Mouse (Mus musculus) 3134 (cell line): ENCODE measurements around the gene Bicd2.
A peak's percentile ranks its signal among the peaks of the same experiment; 100 is the strongest.

ENCODE experiments used
- DNase-seq: peaks from one replicate; pipeline ENCODE4 v3.0.0-alpha.2; 2011; ENCODE audit warnings: low spot score; ENCODE audit not compliant: insufficient read length; ENCODE audit errors: extremely low read depth

The Bicd2 gene

DNA sequence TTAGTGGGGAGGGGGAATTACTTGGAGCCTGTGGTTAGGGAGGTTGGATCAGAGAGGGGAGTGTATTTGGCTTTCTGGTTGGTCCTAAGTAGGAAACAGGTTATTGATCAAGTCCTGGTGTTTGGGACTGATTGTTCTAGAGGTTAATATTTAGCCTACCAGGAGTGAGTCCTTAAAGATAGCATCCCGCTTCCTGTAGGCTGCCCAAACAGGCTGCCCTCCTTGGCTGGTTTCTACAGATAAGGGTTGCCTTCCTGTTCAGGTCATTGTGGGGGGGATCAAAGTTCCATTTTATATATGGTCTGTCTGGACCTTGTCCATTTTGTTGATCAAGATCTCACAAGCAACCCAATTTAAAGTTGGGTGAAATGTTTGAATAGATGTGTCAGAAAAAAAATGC, 52.2 kb downstream of the Bicd2 start:
- no peak for DNase-seq

DNA sequence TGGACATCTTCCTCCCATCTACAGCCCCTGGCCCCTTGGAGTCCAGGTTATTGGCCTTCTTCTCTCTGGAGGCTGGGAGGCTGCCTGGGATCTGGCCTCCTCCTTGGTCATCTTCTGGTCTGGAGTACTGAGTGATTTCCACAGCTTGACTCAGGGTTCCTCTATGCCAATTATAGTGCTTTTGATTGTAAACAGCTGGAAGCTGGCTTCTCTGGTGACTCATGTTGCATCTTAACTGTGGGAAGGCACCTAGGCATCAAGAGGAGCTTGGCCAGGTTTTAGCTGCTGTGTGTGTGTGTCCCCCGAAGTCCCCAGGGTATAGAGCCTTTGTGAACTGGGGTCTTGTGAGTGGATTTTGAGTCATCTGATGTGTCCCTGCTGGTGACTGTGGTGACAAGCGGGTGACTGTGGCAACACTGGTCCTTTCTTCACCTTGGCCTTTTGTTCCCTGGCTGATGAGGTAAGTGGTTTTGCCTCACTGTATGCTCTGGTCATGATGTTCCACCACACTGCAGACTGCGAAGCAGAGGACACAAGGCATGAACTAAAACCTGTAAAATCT, 53.6 kb downstream of the Bicd2 start:
- no peak for DNase-seq

DNA sequence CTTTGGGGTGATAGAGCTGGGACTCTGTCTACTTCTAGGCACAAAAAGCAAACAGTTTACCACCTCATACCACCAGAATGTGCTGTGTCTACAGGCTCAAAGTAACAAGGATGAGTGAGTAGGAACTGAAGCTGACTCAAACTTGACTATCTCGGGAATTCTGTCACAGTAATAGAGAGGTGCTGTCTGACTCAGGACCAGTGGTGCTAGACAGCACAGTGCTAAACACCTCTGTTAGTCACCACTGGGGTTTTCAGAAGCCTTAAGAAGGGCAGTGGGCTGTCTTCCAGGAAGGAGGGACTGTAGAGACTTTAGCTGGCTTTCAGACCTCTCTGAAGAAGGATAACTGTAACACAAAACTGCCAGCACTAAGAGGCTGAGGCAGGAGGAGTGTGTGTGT, 55.4 kb downstream of the Bicd2 start:
- DNase-seq: no peak

DNA sequence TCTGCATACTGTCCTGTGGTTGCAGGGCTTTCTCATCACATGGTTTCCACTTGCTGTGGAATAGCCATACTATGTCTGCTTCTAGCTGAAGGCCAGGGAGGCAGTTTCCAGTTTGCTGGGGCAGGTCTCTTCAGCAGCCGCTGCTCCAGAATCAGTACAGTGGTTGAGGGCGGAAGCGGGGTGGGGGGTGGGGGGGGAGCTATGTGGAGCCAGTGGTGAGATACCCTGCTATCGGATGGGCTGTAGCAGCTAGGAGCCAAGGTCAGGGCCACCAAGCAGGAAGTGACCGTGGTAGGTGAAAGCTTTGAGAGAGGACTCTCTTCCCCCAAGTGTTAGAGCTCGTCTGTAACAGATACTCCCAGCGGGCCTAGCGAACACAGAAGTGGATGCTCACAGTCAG, 56.8 kb downstream of the Bicd2 start:
- DNase-seq: no peak

DNA sequence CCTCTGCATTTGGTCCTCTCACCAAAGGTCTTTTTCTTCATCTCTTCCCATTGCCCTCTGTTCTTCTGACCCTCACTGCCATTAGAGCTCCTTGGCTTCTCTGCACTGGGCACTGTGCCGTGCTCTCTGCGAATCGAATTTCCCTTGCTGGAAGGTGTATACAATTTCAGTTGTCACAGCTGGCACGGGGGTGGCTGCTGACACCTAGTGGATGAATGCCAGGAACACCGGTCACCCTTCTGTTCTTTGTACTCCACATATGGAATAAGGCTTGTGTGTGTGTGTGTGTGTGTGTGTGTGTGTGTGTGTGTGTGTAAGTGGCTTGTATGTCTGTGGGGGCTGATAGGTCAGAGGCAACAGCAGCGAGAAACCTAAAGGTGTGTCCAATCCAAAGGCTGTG, 58.8 kb downstream of the Bicd2 start:
- DNase-seq: no peak

DNA sequence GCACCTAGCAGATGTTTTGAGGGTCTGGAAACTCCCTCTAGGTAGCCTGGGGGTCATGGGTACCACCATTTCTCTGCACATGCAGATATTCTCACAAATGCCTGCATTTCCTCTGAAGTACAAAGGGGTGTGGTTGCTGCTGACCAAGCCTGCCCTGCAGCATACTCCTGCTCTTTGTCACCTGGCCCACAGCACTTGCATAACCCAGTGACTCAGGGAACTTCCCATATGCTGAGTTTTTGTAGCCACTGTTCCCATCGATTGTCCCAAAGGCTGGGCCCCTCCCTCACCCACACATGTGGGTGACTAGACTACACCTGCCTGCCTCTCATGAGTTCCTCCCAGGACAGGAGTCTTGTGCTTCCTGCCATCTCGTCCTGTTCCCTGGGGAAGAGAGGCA, 61.2 kb downstream of the Bicd2 start:
- DNase-seq: no peak

DNA sequence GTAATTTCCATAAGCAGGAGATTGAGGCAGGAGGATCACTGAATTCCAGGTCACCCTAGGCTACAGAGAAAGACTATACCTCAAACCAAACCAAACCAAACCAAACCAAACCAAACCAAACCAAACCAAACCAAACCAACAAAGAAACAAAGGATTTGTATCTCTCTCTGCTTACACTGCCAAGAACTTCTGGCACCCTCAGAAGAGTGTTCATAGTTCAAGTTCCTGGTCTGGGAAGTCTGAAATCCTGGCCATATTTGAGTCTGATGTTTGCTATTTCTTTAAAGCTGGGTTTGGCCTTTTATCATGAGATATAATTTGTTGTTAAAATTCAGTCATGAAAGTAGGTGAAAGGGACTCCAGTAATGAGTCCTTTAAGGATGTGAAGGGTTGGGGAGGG, 66.4 kb downstream of the Bicd2 start:
- DNase-seq: no peak

DNA sequence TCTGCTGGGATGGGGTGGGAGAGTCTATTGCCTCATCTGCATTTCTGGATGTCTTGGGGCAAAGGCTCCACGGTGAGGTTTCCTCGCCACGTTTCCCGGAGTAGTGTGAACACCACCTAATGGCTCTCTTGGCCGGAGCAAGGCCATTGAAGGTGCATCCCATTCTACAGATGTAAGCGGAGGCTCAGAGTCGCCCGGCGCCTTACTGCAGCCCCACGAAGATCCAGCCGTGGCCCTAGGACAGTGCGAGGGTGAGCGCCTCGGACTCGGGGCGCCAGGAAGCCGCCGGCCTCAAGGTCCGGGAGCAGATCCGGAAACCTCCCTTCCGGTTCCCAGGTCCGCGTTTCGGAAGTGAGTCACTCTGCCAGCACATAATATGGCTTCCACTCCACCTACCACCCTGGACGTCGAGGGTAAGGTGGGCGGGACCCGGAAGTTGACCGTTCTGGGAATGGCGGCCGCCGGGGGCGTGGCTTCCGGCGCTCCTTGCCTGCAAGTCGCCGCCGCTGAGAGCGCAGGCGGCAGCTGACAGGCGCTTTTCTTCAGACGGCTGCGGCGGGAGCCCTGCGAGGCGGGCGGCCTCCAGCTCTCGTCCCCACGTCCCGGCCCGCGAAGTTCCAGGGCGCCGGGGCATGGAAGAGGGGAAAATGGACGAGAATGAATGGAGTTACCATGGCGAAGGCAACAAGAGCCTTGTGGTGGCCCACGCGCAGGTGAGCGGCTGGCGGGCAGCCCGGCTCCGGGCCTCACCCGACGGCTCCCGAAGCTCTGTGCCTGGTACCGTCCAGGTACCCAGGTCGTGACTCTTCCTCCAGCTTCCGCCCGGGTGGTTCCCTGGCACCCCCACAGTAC, 79.6 kb downstream of the Bicd2 start, which contains the start of gene Ippk:
TSS of gene Ippk (plus strand) at position 496 of the 852 bp plus-strand sequence.
- peak; percentile 100 for DNase-seq

DNA sequence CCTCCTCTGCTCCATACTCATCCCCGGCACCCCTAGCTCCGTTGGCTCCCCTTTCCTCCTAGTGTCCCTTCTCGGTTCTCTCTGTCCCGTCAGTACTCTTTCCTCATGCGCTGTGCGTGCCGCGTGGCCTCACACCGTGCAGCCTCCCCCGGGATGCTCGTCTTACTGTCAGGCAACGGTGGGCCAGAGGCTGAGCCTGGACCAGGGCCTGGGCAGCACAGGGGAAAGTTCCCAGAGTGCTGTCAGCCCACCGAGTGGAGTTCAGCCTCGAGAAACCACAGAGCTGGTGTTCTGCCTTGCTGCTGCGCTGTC, 80.2 kb downstream of the Bicd2 start:
- no peak for DNase-seq

DNA sequence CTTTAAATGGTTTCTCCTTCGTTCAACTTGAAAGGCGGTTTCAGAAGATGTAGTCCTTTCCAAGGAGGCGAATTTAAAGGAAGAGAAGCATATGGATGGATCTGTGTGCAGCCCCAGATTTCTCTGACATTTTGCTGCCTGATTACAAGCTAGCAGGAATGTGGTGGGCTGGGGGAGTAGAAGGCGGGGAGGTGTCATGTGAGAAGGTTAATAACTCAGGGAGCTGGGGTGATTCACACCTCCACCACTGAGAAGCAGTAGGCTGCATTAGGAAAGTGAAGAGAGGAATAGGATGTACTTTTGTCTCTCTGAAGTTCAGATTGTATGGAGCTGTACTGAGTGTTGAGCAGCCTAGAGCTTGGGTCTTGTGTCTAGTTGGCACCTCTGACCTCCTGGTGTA, 80.6 kb downstream of the Bicd2 start:
- no peak for DNase-seq

DNA sequence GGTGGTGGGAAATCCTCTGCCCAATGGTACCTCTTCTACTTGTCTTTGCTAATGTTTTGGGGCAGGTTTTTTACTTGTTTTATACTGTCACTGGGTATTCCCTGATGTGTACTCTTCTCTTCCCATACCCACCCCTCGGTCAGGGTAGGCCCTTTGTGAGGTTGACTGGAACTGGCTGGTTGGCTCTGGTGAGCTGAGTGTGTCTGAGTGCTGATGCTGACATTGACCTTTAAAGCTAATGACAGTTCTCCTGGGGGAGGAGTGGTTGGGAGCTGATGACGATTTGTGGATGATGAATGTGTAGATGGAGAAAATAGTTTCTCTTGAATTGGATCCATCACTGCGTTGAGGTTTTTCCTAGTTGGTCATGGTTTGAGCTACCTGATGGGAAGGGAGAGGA, 85.4 kb downstream of the Bicd2 start:
- no peak for DNase-seq

DNA sequence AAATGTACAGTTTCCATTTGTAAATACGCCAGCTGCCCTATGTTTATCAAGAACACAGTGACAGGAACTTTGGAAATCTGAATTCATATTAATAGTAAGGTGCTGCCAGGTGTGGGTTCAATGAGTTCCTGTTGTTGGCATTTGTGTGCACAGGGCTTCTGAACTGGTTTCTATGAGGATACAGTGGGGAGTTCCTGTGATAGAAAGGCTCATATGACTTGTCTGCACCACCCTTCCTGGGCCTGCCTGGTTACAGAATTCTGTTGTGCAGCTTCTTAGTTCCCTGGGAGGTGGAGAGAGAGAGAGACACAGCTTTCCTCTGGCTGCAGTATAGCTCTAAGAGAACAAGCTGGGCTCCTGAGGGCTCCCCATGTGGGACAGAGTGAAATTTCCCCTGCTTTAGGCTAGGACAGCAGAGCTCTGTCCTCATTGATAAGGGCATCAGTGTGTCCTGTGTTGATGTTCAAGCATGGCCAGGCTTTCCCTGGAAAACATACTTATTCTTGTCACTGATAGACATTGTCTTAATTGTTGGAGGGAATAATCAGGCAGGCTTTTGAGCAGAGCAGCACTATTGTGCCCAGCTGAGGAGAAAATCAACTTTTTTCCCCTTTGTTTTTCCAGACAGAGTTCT, 86.8 kb downstream of the Bicd2 start:
- DNase-seq: no peak

DNA sequence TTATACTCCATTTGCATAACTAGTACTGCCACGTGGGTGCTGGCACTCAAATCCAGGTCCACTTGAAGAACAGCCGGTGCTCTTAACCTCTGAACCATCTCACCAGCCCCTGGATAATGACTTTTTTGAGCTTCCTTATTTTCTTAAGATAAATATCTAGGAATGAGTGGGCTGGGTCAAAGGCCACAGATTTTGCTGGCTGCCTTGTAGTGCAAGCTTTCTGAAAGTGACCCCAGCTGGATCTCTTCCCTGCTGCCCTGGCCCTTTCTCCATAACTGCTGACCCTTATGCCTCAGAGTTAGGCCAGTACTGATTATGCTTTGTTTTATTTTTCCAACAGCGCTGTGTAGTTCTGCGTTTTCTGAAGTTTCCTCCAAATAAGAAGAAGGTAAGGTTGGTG, 89.1 kb downstream of the Bicd2 start:
- no peak for DNase-seq

DNA sequence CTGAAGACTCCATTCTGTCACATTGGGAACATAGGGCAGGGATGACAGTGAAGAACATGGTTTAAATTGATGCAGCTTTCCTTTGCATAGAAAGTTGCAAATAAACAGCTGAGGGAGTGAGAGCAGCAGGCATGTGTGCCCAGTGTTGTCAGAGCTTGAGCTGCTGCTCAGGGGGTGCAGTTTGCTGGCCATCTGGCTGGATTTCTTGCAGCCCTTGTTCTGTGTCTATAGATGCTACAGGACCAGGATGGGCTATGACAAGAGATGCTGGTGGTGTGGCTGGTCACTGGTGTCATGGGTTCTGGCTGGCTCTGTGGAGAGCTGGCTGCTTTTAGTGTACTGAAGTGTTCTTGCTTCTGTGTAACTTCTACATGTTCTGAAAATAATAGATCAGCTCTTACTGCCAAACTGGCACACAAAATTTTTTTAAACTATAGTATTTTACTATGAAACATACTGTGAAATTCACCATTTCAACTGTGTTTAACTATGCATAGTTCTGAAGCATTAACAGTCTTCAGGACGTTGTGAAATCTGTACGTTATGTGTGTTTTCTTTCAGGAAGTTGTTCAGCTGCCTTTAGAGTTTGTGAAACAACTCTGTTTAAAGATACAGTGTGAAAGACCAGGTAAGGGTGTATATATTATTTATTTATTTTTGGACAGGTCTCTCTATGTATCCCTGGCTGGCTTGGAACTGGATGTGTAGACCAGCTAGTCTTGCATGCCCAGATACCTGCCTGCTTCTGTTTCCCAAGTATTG, 92.1 kb downstream of the Bicd2 start:
- no peak for DNase-seq

DNA sequence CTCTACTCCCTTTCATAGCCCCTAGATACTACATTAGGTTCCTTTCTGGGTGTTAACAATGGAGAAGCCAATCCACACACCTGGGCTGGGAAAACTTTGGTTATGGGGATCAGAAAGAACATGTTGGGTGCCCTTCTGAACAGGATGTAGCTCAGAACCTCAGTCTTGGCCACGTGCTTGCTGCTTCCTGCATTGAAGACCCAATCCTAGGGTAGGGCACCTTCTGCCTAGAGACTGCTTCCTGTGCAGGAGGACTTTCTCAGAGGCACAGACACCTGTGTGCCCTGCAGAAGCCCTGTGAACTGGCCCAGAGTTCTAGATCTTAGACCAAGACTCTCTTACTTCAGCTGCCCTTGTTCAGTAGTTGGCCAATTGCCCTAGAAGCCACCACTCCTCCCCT, 94.4 kb downstream of the Bicd2 start:
- no peak for DNase-seq

DNA sequence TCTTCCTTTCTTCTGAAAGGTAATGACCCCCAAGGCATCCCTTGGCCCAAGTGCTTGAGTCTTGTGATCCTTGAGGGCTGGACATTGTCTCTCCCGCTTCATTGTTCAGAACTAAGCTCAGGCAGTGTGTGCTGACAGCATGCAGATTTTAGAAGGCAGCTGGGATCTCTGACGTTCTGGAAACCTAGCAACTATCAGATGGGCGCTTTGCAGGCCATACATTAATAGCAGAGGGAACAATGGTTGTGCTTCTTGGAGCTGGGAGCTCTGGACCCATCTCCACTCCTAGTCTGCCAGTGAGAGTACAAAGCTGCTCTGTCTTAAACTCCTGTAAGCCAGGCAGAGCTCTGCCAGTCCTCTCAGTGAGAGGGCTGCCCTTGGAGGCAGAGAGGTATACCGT, 94.8 kb downstream of the Bicd2 start:
- DNase-seq: no peak
